Mouse (Mus musculus): Measurements from ENCODE around the gene Aanat.

GRCm38 (mm10) chr11:116589574-116589973, 3.3 kb downstream of the Aanat start:
- TF ChIP-seq POLR2A (IDR thresholded peaks at IDR 0.05; ENCODE audit: extremely low read depth, insufficient read depth, low read length) (no peak), CTCF (IDR thresholded peaks at IDR 0.05; ENCODE audit: low read depth, low read length) (no peak)
